Mouse (Mus musculus): ENCODE data around the gene Cyp8b1. TPM values are rescaled to one million over a fixed set of nuclear protein-coding genes. Genes with fewer than 3 reads are reported as not detected.

Gene Cyp8b1
- polyA plus RNA-seq, 1 experiment from 2014 or later, result not detected

- ATAC-seq, result no peak
- Histone ChIP-seq H3K4me2 (ENCODE audit: low read length) (no peak overlapping the region), H3K4me3 (ENCODE audit: low read depth, low read length) (no peak overlapping the region), H3K36me3 (ENCODE audit: control insufficient read depth, insufficient read depth, low read length) (no peaks in the 10 kb centered on the region), H3K27me3 (ENCODE audit: control insufficient read depth, insufficient read depth, low read depth, low read length) (no peaks in the 10 kb centered on the region), H3K27ac (ENCODE audit: low read length) (no peak overlapping the region), H3K9me3 (replicated peaks; ENCODE audit: control insufficient read depth, low read length, poor library complexity, severe bottlenecking) (no peaks in the 10 kb centered on the region), H3K9ac (ENCODE audit: low read depth, low read length) (no peak overlapping the region), H3K4me1 (ENCODE audit: control insufficient read depth, insufficient read depth, low read length) (no peaks in the 10 kb centered on the region)
- 88% methylated on average over 3 of the region's 3 CpGs for WGBS
These were observed 26.9 kb upstream of the Cyp8b1 start for GRCm38 (mm10) chr9:121943005-121943404.

GRCm38 (mm10) chr9:121937944-121938355 lies 21.8 kb upstream of the Cyp8b1 start:
- H3K4me1 ChIP-seq (ENCODE audit: control insufficient read depth, insufficient read depth, low read length), result no peaks in the 10 kb centered on the region
- peak overlapping the region; percentile 54 for H3K4me2 ChIP-seq (ENCODE audit: low read length)
- no peaks in the 10 kb centered on the region for H3K36me3 ChIP-seq (ENCODE audit: control insufficient read depth, insufficient read depth, low read length)
- H3K27me3 ChIP-seq (ENCODE audit: control insufficient read depth, insufficient read depth, low read depth, low read length), result no peaks in the 10 kb centered on the region
- peak overlapping the region; percentile 66 for H3K27ac ChIP-seq (ENCODE audit: low read length)
- peak; percentile 81 for ATAC-seq
- H3K9me3 ChIP-seq (replicated peaks; ENCODE audit: control insufficient read depth, low read length, poor library complexity, severe bottlenecking), result no peaks in the 10 kb centered on the region
- H3K4me3 ChIP-seq (ENCODE audit: low read depth, low read length), result peak overlapping the region; percentile 47
- 62% methylated on average over 21 of the region's 21 CpGs for WGBS
- peak overlapping the region; percentile 55 for H3K9ac ChIP-seq (ENCODE audit: low read depth, low read length)

- peak overlapping the region; percentile 66 for H3K27ac ChIP-seq (ENCODE audit: low read length)
- H3K36me3 ChIP-seq (ENCODE audit: control insufficient read depth, insufficient read depth, low read length), result no peaks in the 10 kb centered on the region
- no peaks in the 10 kb centered on the region for H3K27me3 ChIP-seq (ENCODE audit: control insufficient read depth, insufficient read depth, low read depth, low read length)
- WGBS, result 71% methylated on average over 6 of the region's 6 CpGs
- peak overlapping the region; percentile 47 for H3K4me3 ChIP-seq (ENCODE audit: low read depth, low read length)
- no peaks in the 10 kb centered on the region for H3K4me1 ChIP-seq (ENCODE audit: control insufficient read depth, insufficient read depth, low read length)
- no peaks in the 10 kb centered on the region for H3K9me3 ChIP-seq (replicated peaks; ENCODE audit: control insufficient read depth, low read length, poor library complexity, severe bottlenecking)
- ATAC-seq, result peak; percentile 68
- peak overlapping the region; percentile 55; the same call in 1 of the 2 replicates for H3K9ac ChIP-seq (ENCODE audit: low read depth, low read length)
- H3K4me2 ChIP-seq (ENCODE audit: low read length), result peak overlapping the region; percentile 54
These were observed 21.4 kb upstream of the Cyp8b1 start for GRCm38 (mm10) chr9:121937451-121937864.

GRCm38 (mm10) chr9:121936952-121937351 lies 20.8 kb upstream of the Cyp8b1 start:
- H3K36me3 ChIP-seq (ENCODE audit: control insufficient read depth, insufficient read depth, low read length), result no peaks in the 10 kb centered on the region
- ATAC-seq, result peak; percentile 86
- no peaks in the 10 kb centered on the region for H3K4me1 ChIP-seq (ENCODE audit: control insufficient read depth, insufficient read depth, low read length)
- no peaks in the 10 kb centered on the region for H3K27me3 ChIP-seq (ENCODE audit: control insufficient read depth, insufficient read depth, low read depth, low read length)
- WGBS, result 56% methylated on average over 1 of the region's 1 CpGs
- H3K4me3 ChIP-seq (ENCODE audit: low read depth, low read length), result peak overlapping the region; percentile 47; the same call in 1 of the 2 replicates
- H3K9ac ChIP-seq (ENCODE audit: low read depth, low read length), result no peak overlapping the region; the same call in 1 of the 2 replicates
- H3K27ac ChIP-seq (ENCODE audit: low read length), result peak overlapping the region; percentile 66
- no peaks in the 10 kb centered on the region for H3K9me3 ChIP-seq (replicated peaks; ENCODE audit: control insufficient read depth, low read length, poor library complexity, severe bottlenecking)
- peak overlapping the region; percentile 54 for H3K4me2 ChIP-seq (ENCODE audit: low read length)

GRCm38 (mm10) chr9:121934856-121935255 lies 18.8 kb upstream of the Cyp8b1 start:
- Histone ChIP-seq H3K36me3 (ENCODE audit: control insufficient read depth, insufficient read depth, low read length) (no peaks in the 10 kb centered on the region), H3K4me3 (ENCODE audit: low read depth, low read length) (no peak overlapping the region), H3K4me1 (ENCODE audit: control insufficient read depth, insufficient read depth, low read length) (no peaks in the 10 kb centered on the region), H3K4me2 (ENCODE audit: low read length) (no peak overlapping the region), H3K27ac (ENCODE audit: low read length) (no peak overlapping the region), H3K9me3 (replicated peaks; ENCODE audit: control insufficient read depth, low read length, poor library complexity, severe bottlenecking) (no peaks in the 10 kb centered on the region), H3K27me3 (ENCODE audit: control insufficient read depth, insufficient read depth, low read depth, low read length) (no peaks in the 10 kb centered on the region), H3K9ac (ENCODE audit: low read depth, low read length) (no peak overlapping the region)
- no peak for ATAC-seq
- WGBS, result 83% methylated on average over 4 of the region's 4 CpGs

- Histone ChIP-seq H3K27ac (ENCODE audit: low read length) (no peak overlapping the region), H3K36me3 (ENCODE audit: control insufficient read depth, insufficient read depth, low read length) (no peaks in the 10 kb centered on the region), H3K4me2 (ENCODE audit: low read length) (no peak overlapping the region), H3K4me1 (ENCODE audit: control insufficient read depth, insufficient read depth, low read length) (no peaks in the 10 kb centered on the region), H3K4me3 (ENCODE audit: low read depth, low read length) (no peak overlapping the region), H3K9me3 (replicated peaks; ENCODE audit: control insufficient read depth, low read length, poor library complexity, severe bottlenecking) (no peaks in the 10 kb centered on the region), H3K27me3 (ENCODE audit: control insufficient read depth, insufficient read depth, low read depth, low read length) (no peaks in the 10 kb centered on the region), H3K9ac (ENCODE audit: low read depth, low read length) (no peak overlapping the region)
- ATAC-seq, result no peak
- 16% methylated on average over 2 of the region's 2 CpGs for WGBS
These were observed 12.4 kb upstream of the Cyp8b1 start for GRCm38 (mm10) chr9:121928498-121928897.

GRCm38 (mm10) chr9:121927721-121928120 lies 11.6 kb upstream of the Cyp8b1 start:
- no peak for ATAC-seq
- H3K9ac ChIP-seq (ENCODE audit: low read depth, low read length), result no peak overlapping the region
- H3K36me3 ChIP-seq (ENCODE audit: control insufficient read depth, insufficient read depth, low read length), result no peaks in the 10 kb centered on the region
- no peak overlapping the region for H3K4me3 ChIP-seq (ENCODE audit: low read depth, low read length)
- WGBS, result 83% methylated on average over 7 of the region's 7 CpGs
- H3K4me1 ChIP-seq (ENCODE audit: control insufficient read depth, insufficient read depth, low read length), result no peaks in the 10 kb centered on the region
- no peaks in the 10 kb centered on the region for H3K27me3 ChIP-seq (ENCODE audit: control insufficient read depth, insufficient read depth, low read depth, low read length)
- no peaks in the 10 kb centered on the region for H3K9me3 ChIP-seq (replicated peaks; ENCODE audit: control insufficient read depth, low read length, poor library complexity, severe bottlenecking)
- no peak overlapping the region for H3K4me2 ChIP-seq (ENCODE audit: low read length)
- no peak overlapping the region for H3K27ac ChIP-seq (ENCODE audit: low read length)

- H3K4me2 ChIP-seq (ENCODE audit: low read length), result no peak overlapping the region
- H3K9ac ChIP-seq (ENCODE audit: low read depth, low read length), result no peak overlapping the region
- no peak overlapping the region for H3K4me3 ChIP-seq (ENCODE audit: low read depth, low read length)
- no peaks in the 10 kb centered on the region for H3K27me3 ChIP-seq (ENCODE audit: control insufficient read depth, insufficient read depth, low read depth, low read length)
- H3K4me1 ChIP-seq (ENCODE audit: control insufficient read depth, insufficient read depth, low read length), result no peaks in the 10 kb centered on the region
- no peaks in the 10 kb centered on the region for H3K9me3 ChIP-seq (replicated peaks; ENCODE audit: control insufficient read depth, low read length, poor library complexity, severe bottlenecking)
- H3K36me3 ChIP-seq (ENCODE audit: control insufficient read depth, insufficient read depth, low read length), result no peaks in the 10 kb centered on the region
- ATAC-seq, result no peak
- 67% methylated on average over 11 of the region's 11 CpGs for WGBS
- H3K27ac ChIP-seq (ENCODE audit: low read length), result no peak overlapping the region
These were observed 10.7 kb upstream of the Cyp8b1 start for GRCm38 (mm10) chr9:121926634-121927405.

GRCm38 (mm10) chr9:121925959-121926358 lies 9.9 kb upstream of the Cyp8b1 start:
- ATAC-seq, result no peak
- H3K36me3 ChIP-seq (ENCODE audit: control insufficient read depth, insufficient read depth, low read length), result no peaks in the 10 kb centered on the region
- no peak overlapping the region for H3K4me2 ChIP-seq (ENCODE audit: low read length)
- no peaks in the 10 kb centered on the region for H3K27me3 ChIP-seq (ENCODE audit: control insufficient read depth, insufficient read depth, low read depth, low read length)
- H3K4me3 ChIP-seq (ENCODE audit: low read depth, low read length), result no peak overlapping the region
- H3K9ac ChIP-seq (ENCODE audit: low read depth, low read length), result no peak overlapping the region
- H3K4me1 ChIP-seq (ENCODE audit: control insufficient read depth, insufficient read depth, low read length), result no peaks in the 10 kb centered on the region
- H3K9me3 ChIP-seq (replicated peaks; ENCODE audit: control insufficient read depth, low read length, poor library complexity, severe bottlenecking), result no peaks in the 10 kb centered on the region
- no peak overlapping the region for H3K27ac ChIP-seq (ENCODE audit: low read length)
- 74% methylated on average over 8 of the region's 8 CpGs for WGBS

Data from midbrain, embryonic 16.5 days (tissue).